Mouse (Mus musculus) heart, embryonic 10.5 days (tissue): Measurements from ENCODE around the gene Asb14. TPM values are rescaled to one million over a fixed set of nuclear protein-coding genes. Genes with fewer than 3 reads are reported as not detected.

Experiments used
- polyA plus RNA-seq: library from polyadenylated mRNA; unstranded; fragments of >200 nt; fragmentation: Nextera tagmentation; extraction: Ambion mirVana; gene quantifications from 2 replicates; pipeline ENCODE4 v1.2.1, GENCODE M21; 2016

Asb14 gene
- polyA plus RNA-seq, 1 experiment from 2014 or later: 0.23 TPM

Other genes with a start within 250 kb of the Asb14 start
- gene Pde12, start 224.7 kb upstream of the Asb14 start, polyA plus RNA-seq: 11.0 and 12.4 TPM in 2 replicates
- 0.03 and 0.04 TPM in 2 replicates for gene Dnah12, start 201.3 kb upstream of the Asb14 start, polyA plus RNA-seq
- 26.3 and 29.7 TPM in 2 replicates for gene Appl1, start 76.7 kb downstream of the Asb14 start, polyA plus RNA-seq
- gene Hesx1, start 99.9 kb downstream of the Asb14 start, polyA plus RNA-seq: 1.5 and 1.9 TPM in 2 replicates
- 2.6 and 3.0 TPM in 2 replicates for gene Il17rd, start 144.4 kb downstream of the Asb14 start, polyA plus RNA-seq
- gene Arhgef3, start 220.3 kb downstream of the Asb14 start, polyA plus RNA-seq: 8.6 and 13.0 TPM in 2 replicates